Mouse (Mus musculus) forebrain, embryonic 13.5 days (tissue): ENCODE data around the gene Capn12. TPM values are rescaled to one million over a fixed set of nuclear protein-coding genes. Genes with fewer than 3 reads are reported as not detected.
"Not testable (repeated sequence)": the region's sequence is repeated elsewhere in the genome, so short reads cannot be mapped to it uniquely, and the experiment has no call there.

Experiments used
- ATAC-seq: fragments of 200-750 bp; cut with Nextera tagmentation; 2 replicates; pipeline ENCODE4 v1.8.0; 2017
- H3K27ac ChIP-seq: fragments of 300-500 bp; sonication (generic); 2 replicates; pipeline ENCODE4 v1.5.1; 2015; ENCODE audit warnings: inconsistent platforms, mild to moderate bottlenecking, moderate library complexity
- H3K27me3 ChIP-seq: fragments of 300-500 bp; sonication (generic); 2 replicates; pipeline ENCODE4 v1.6.1; 2015; ENCODE audit warnings: mild to moderate bottlenecking, inconsistent platforms
- H3K36me3 ChIP-seq: fragments of 300-500 bp; sonication (generic); 2 replicates; pipeline ENCODE4 v1.6.1; 2015; ENCODE audit warnings: mild to moderate bottlenecking, inconsistent platforms; ENCODE audit not compliant: poor library complexity, severe bottlenecking
- H3K4me1 ChIP-seq: fragments of 300-500 bp; sonication (generic); 2 replicates; pipeline ENCODE4 v1.6.1; 2015; ENCODE audit warnings: inconsistent platforms
- H3K4me2 ChIP-seq: fragments of 300-500 bp; sonication (generic); 2 replicates; pipeline ENCODE4 v1.6.1; 2015; ENCODE audit warnings: inconsistent platforms, mild to moderate bottlenecking, moderate library complexity
- H3K4me3 ChIP-seq: fragments of 300-500 bp; sonication (generic); 2 replicates; pipeline ENCODE4 v1.5.1; 2015; ENCODE audit warnings: mild to moderate bottlenecking, inconsistent platforms
- H3K9ac ChIP-seq: fragments of 300-500 bp; sonication (generic); 2 replicates; pipeline ENCODE4 v1.6.1; 2015; ENCODE audit warnings: mild to moderate bottlenecking, inconsistent platforms
- H3K9me3 ChIP-seq: fragments of 300-500 bp; sonication (generic); replicated peaks from 2 replicates; pipeline ENCODE4 v1.6.1; 2016; ENCODE audit warnings: inconsistent platforms
- WGBS: fragments of 180-500 bp; shearing (Covaris S2); methylation state at CpG from one replicate; pipeline ENCODE4 v1.1.7; 2015; 5-methylcytosine and 5-hydroxymethylcytosine counted together
- polyA plus RNA-seq: library from polyadenylated mRNA; unstranded; fragments of >200 nt; fragmentation: Nextera tagmentation; extraction: Ambion mirVana; gene quantifications from 2 replicates; pipeline ENCODE4 v1.2.1, GENCODE M21; 2015

Capn12 gene
- polyA plus RNA-seq, 1 experiment from 2014 or later = 0.30 TPM

DNA sequence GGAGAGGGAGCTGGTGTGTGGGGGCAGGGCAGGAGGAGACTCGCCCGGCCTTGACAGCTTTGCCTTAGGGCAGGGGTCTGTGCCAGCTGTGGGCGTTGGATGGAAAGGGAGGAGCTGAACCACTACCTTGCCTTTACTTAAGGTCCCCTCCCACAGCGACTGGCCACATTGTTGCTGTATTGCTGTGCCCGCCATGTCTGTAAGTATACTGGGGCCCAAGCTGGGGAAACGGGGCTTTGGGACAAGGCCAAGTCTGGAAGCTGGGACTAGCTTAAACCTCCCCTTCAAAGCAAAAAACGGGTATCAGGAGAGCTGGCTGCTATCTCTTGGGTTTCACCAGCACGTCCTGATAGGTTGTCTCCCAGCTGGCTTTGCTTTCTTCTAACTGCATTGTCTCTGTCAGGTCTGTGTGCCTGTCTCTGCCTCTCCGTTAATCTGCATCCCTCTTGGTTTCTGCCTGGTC is 16.9 kb upstream of the Capn12 start:
- Histone ChIP-seq H3K27ac (no peak overlapping the region), H3K27me3 (no peaks in the 10 kb centered on the region), H3K4me2 (peak overlapping the region; percentile 33; the same call in 1 of the 2 replicates), H3K36me3 (no peaks in the 10 kb centered on the region), H3K4me3 (no peak overlapping the region; the same call in 1 of the 2 replicates), H3K9me3 (peaks cover 5% of the 10 kb centered on the region; the same call in 1 of the 2 replicates), H3K4me1 (peaks cover 17% of the 10 kb centered on the region), H3K9ac (peak overlapping the region; percentile 30; the same call in 1 of the 2 replicates)
- 43% methylated on average over 9 of the region's 9 CpGs for WGBS
- no peak for ATAC-seq

DNA sequence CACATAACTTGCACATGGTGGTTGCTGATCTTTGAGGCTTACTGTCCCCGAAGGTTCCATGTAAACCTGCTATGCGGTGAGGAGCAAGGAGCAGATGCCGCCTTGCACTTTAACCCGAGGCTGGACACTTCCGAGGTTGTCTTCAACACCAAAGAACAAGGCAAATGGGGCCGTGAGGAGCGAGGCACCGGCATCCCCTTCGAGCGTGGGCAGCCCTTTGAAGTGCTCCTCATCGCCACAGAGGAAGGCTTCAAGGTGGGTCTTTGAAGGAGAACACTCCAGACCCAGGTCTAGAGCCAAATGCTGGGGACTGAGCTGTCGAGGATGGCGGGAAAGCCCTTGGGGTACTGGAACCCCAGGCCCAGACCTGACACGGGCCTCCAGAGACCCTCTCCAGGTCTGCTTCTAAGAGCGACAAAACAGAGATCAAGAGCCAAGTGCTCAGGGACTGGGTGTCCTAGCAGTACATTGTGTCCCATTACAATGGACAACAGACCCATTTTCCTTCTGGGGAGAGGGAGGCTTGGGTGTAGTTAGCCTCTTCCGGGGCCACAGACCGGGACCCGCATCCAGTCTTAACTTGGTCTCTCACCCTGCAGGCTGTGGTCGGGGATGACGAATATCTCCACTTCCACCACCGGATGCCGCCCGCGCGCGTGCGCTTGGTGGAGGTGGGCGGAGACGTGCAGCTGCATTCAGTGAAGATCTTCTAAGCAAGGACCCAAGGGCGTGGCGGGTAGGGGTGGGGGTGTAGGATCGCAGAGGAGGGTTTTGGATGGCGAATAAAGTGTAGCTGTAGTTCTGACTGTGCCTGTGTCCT is 15.5 kb upstream of the Capn12 start:
- H3K36me3 ChIP-seq = no peaks in the 10 kb centered on the region
- peaks cover 17% of the 10 kb centered on the region for H3K4me1 ChIP-seq
- WGBS = 48% methylated on average over 33 of the region's 33 CpGs
- H3K4me2 ChIP-seq = peak overlapping the region; percentile 56
- peak; percentile 53; the same call in 1 of the 2 replicates for ATAC-seq
- H3K9me3 ChIP-seq = peaks cover 4% of the 10 kb centered on the region; the same call in 1 of the 2 replicates
- H3K27me3 ChIP-seq = no peaks in the 10 kb centered on the region
- H3K27ac ChIP-seq = no peak overlapping the region
- H3K9ac ChIP-seq = peak overlapping the region; percentile 24; the same call in 1 of the 2 replicates
- H3K4me3 ChIP-seq = peak overlapping the region; percentile 25

DNA sequence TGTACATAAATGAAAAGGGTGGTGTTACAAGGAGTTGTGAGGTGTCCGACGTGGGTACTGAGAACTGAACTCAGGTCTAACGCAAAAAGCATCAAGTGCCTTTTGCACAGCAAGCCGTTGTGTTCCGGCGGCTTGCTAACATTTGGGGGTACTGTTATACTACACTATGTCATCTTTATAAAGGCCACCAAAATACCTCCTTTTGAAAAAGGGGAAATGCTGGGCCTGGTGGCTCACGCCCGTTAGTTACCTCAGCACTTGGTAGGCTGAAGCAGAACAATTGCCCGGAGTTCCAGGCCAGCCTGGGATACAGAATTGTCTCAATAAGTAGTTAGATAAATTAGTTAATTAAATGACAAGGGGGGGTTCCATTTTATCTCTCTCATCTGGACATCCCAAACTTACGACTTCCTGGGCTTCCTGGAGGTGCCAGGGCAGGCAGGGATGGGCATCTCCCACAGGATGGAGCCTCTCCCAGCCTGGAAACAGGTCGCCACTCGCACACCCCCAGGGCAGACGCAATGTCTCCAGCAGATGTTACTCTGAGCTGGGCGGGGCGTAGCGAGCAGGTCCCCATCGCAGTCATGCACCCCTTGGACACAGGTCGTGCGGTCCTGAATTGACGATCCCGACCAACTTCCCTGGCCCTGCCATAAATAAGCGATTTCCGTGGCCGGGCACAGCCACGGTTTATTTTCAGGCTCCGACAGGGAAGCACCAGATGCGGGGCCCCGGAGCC is 14.3 kb upstream of the Capn12 start:
- 90% methylated on average over 28 of the region's 28 CpGs for WGBS
- H3K9ac ChIP-seq = no peak overlapping the region
- no peak overlapping the region for H3K27ac ChIP-seq
- ATAC-seq = no peak
- H3K4me1 ChIP-seq = peaks cover 17% of the 10 kb centered on the region
- no peak overlapping the region for H3K4me2 ChIP-seq
- no peaks in the 10 kb centered on the region for H3K36me3 ChIP-seq
- H3K4me3 ChIP-seq = no peak overlapping the region
- H3K9me3 ChIP-seq = no peaks in the 10 kb centered on the region
- no peaks in the 10 kb centered on the region for H3K27me3 ChIP-seq

DNA sequence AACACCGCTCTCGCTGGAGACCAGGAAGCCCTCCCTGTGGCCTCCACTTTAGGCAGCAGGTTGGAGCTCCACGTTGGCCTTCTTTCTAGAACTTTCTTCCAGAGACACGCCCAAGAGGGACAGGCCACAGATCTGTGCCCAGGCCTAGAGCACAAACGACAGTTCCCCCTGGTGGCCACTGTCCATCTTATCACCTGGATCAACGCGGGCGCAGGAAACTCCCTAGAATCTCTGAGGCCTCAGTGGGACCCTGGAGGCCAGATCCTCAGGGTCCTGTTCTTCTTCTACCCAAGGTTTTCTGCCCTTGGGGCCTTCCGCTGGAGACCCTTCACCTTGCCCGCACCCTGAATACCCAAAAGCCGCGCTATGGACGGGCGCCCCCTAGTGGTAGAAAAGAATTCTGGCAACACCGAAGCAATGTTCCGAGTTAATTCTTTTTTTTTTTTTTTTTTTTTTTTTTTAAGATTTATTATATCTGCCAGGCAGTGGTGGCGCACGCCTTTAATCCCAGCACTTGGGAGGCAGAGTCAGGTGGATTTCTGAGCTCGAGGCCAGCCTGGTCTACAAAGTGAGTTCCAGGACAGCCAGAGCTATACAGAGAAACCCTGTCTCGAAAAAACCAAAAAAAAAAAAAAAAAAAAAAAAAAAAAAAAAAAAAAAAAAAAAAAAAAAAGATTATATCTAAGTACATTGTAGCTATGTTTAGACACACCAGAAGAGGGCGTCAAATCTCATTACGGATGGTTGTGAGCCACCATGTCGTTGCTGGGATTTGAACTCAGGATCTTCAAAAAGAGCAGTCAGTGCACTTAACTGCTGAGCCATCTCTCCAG is 13.5 kb upstream of the Capn12 start:
- H3K9ac ChIP-seq, H3K4me3 ChIP-seq, ATAC-seq, H3K36me3 ChIP-seq, H3K9me3 ChIP-seq, H3K27me3 ChIP-seq, H3K27ac ChIP-seq: not testable (repeated sequence)
- Histone ChIP-seq H3K4me1 (peaks cover 17% of the 10 kb centered on the region), H3K4me2 (0 out of 2 replicates have a peak overlapping the region, but pooled peaks have one; percentile 28)
- WGBS = 29% methylated on average over 23 of the region's 23 CpGs

DNA sequence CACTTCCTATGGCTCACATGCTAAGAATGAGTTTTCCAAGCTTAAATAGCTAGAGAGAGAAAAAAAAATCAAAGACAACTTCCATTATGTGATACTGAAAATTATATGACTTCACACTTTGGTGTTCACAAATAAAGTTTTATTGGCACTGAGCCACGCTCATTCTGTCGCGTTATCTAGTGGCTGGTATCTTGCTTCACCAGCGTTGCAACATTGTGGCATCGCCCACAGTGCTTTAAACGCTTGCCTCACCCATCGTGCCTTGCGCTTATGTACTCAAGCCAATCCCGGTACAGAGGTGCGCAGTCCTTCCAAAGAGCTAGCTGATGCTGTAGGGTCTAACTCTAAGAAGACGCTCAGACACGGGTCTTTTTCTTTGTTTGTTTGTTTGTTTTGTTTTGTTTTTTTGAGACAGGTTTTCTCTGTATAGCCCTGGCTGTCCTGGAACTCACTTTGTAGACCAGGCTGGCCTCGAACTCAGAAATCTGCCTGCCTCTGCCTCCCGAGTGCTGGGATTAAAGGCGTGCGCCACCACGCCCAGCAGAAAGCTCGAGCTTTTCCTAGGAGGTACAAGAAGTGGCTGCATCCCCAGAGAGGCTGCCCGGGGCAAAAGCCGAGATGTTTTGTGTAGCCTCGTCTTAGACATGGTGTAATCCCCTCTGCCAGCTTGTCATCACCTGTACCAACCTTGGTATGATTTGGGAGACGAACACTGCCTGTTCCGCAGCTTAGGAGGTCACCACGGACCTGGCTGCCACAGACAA is 10.1 kb upstream of the Capn12 start:
- no peaks in the 10 kb centered on the region for H3K9me3 ChIP-seq
- no peaks in the 10 kb centered on the region for H3K27me3 ChIP-seq
- no peak overlapping the region for H3K4me2 ChIP-seq
- no peak overlapping the region for H3K4me3 ChIP-seq
- no peak for ATAC-seq
- H3K4me1 ChIP-seq = 0 out of 2 replicates have a peak, but pooled peaks cover under 1% of the 10 kb centered on the region
- H3K36me3 ChIP-seq = no peaks in the 10 kb centered on the region
- no peak overlapping the region for H3K27ac ChIP-seq
- no peak overlapping the region for H3K9ac ChIP-seq
- 92% methylated on average over 24 of the region's 24 CpGs for whole genome bisulfite sequencing

DNA sequence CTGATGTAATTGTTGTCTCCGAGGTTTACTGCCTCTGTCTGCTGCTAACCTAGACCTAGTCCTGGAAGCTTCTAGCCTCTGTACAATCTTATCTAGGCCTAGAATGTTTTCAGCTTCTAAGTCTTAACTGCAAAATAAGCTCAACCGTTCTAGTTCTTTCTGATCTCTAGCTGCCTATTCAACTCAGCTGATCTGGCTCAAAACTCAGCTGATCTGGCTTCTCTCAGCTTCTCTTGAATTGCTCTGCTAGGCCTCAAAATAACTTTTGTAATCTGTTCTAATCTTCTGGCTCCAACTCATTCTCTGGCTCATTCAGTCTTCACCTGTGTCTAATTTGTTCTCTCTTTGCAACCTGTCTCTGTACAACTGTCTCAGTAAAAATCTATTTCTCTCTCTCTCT is 6.7 kb upstream of the Capn12 start:
- H3K4me1 ChIP-seq = no peaks in the 10 kb centered on the region
- H3K4me2 ChIP-seq = no peak overlapping the region
- no peak overlapping the region for H3K9ac ChIP-seq
- no peaks in the 10 kb centered on the region for H3K9me3 ChIP-seq
- H3K27me3 ChIP-seq = no peaks in the 10 kb centered on the region
- no peaks in the 10 kb centered on the region for H3K36me3 ChIP-seq
- 86% methylated on average over 2 of the region's 2 CpGs for WGBS
- no peak overlapping the region for H3K27ac ChIP-seq
- ATAC-seq = no peak
- H3K4me3 ChIP-seq = no peak overlapping the region

DNA sequence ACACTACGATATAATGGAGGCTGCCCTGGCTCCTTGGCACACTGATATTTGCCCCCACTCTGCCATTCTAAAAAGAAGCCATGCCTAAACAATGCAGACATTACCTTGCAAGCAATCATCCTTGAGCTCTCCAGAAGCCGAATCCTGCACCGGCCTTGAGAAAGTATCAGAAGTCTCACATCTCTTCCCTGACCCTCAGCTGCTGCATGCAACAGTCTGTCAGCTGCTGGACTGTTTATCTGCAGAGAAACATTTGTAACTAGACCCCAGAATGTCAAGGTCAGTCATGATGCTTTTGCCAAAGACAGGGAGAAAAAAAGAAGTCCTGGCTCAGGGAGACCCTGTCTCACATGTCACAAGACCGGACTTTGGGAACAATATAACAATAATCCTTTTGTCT is 5.1 kb upstream of the Capn12 start:
- H3K4me3 ChIP-seq = no peak overlapping the region
- H3K4me2 ChIP-seq = no peak overlapping the region

DNA sequence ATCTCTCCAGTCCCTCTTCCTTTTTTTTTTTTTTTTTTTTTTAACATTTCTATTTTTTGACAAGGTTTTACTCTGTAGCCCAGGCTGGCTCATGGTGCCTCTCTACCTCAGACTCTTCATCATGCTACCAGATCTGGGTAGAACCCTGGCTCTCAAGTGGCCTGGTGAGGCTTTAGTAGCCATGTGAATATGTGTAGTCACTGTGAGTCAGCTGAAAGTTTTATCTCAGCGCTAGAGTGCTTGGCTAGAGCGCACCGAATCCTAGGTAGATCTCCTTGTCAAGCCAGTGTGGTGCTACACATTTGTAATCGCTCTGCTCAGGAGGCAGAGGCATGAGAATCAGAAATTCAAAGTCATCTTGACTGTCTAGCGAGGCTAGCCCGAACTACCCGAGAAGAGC is 4.1 kb upstream of the Capn12 start:
- H3K27ac ChIP-seq = no peak overlapping the region
- ATAC-seq = no peak
- H3K4me3 ChIP-seq = no peak overlapping the region
- no peak overlapping the region for H3K4me2 ChIP-seq
- no peak overlapping the region for H3K9ac ChIP-seq
- H3K4me1 ChIP-seq = 0 out of 2 replicates have a peak, but pooled peaks cover 5% of the 10 kb centered on the region
- WGBS = 92% methylated on average over 7 of the region's 7 CpGs
- H3K36me3 ChIP-seq = no peaks in the 10 kb centered on the region
- no peaks in the 10 kb centered on the region for H3K27me3 ChIP-seq
- no peaks in the 10 kb centered on the region for H3K9me3 ChIP-seq

More for the DNA sequence above, 5.1 kb upstream of the Capn12 start:
- Histone ChIP-seq H3K27me3 (no peaks in the 10 kb centered on the region), H3K36me3 (no peaks in the 10 kb centered on the region), H3K9ac (no peak overlapping the region), H3K27ac (no peak overlapping the region), H3K4me1 (0 out of 2 replicates have a peak, but pooled peaks cover under 1% of the 10 kb centered on the region), H3K9me3 (no peaks in the 10 kb centered on the region)
- 83% methylated on average over 4 of the region's 4 CpGs for WGBS
- no peak for ATAC-seq

DNA sequence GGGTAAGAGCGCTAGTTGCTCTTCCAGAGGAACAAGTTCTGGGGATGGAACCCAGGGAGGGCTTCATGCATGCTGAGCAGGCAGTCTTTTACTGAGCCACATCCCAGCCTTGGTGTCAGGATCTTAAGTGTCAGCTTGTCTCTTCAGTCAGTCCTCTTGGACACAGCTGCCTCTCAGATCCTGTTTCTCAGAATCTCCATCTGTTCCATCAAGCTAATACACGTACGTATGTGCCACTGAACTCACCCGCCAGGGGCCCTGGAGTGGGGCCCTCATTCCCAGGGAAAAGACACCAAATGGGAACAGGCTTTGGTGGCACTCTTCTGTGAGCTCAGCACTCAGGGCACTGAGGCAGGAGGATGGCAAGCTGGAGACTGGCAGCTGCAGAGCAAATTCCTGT is 3.4 kb upstream of the Capn12 start:
- Histone ChIP-seq H3K9ac (no peak overlapping the region), H3K4me1 (0 out of 2 replicates have a peak, but pooled peaks cover 5% of the 10 kb centered on the region), H3K36me3 (no peaks in the 10 kb centered on the region), H3K27me3 (no peaks in the 10 kb centered on the region), H3K9me3 (no peaks in the 10 kb centered on the region), H3K4me3 (no peak overlapping the region), H3K4me2 (no peak overlapping the region), H3K27ac (no peak overlapping the region)
- ATAC-seq = no peak
- 88% methylated on average over 4 of the region's 4 CpGs for WGBS

DNA sequence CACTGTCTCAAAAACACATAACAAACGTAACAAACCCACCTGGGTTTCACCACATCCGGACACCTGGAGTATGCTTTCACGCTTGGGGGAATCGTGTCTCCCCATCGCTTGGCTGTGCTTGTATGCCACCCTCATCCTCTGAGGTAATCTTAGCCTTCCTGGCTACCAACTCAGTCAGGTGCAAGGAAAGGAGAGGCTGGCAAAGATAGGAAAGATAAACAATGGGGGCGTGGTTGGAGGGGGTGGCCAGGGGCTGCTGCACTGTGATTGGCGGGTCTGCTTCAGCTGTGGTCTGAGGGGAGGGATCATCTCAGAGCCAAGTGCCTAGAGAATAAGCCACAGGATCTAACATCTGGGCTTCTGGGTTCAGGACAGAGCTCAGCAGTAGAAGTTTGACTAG is 1.6 kb upstream of the Capn12 start:
- Histone ChIP-seq H3K4me2 (no peak overlapping the region), H3K4me3 (no peak overlapping the region), H3K36me3 (no peaks in the 10 kb centered on the region), H3K27ac (no peak overlapping the region), H3K4me1 (0 out of 2 replicates have a peak, but pooled peaks cover 5% of the 10 kb centered on the region), H3K27me3 (no peaks in the 10 kb centered on the region), H3K9me3 (no peaks in the 10 kb centered on the region), H3K9ac (no peak overlapping the region)
- WGBS = 87% methylated on average over 7 of the region's 7 CpGs
- no peak for ATAC-seq

DNA sequence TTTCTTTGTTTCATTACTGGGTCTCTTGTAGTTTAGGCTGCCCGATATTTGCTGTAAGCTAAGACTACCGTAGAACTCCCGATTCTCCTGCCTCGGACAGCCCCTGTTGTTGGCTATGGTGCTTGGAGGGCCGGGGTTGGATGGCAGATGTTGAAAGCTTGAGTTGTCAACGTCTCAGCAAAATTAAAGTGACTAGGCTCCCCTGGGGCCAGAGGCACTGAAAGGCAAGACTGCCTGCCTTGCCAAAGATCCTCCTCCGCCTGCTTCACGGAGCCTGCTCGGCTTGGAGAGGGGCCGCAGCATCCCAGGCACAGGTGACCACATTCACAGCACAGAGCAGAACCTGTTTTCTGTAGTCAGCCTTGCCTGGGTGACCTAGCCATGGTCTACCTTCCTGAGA is 668 bp upstream of the Capn12 start:
- no peak for ATAC-seq
- H3K4me1 ChIP-seq = 0 out of 2 replicates have a peak, but pooled peaks cover 5% of the 10 kb centered on the region
- H3K9ac ChIP-seq = no peak overlapping the region
- no peak overlapping the region for H3K4me3 ChIP-seq
- no peaks in the 10 kb centered on the region for H3K36me3 ChIP-seq
- no peak overlapping the region for H3K4me2 ChIP-seq
- H3K27ac ChIP-seq = no peak overlapping the region
- H3K9me3 ChIP-seq = no peaks in the 10 kb centered on the region
- 84% methylated on average over 10 of the region's 10 CpGs for WGBS
- no peaks in the 10 kb centered on the region for H3K27me3 ChIP-seq
